Mouse (Mus musculus) megakaryocyte, embryonic 14.5 days (primary cell): ENCODE results near the gene Dock11.

Source experiments
- FLI1 ChIP-seq: IDR thresholded peaks from 2 replicates; pipeline ENCODE4 v1.6.1; 2012; ENCODE audit warnings: low read length, inconsistent platforms, mixed read lengths
- GATA1 ChIP-seq: IDR thresholded peaks from 3 replicates; pipeline ENCODE4 v1.6.1; 2012; ENCODE audit warnings: mixed read lengths, low read length, inconsistent platforms, borderline replicate concordance

- TF ChIP-seq GATA1 (no peak), FLI1 (no peak)
Observed at GRCm38 (mm10) chrX:36082917-36083316, 194.3 kb downstream of the Dock11 start.
